Mouse (Mus musculus) bone marrow macrophage, adult 2 months (primary cell): ENCODE measurements around the gene Hus1b. TPM values are rescaled to one million over a fixed set of nuclear protein-coding genes. Genes with fewer than 3 reads are reported as not detected.

ENCODE experiments used
- H3K27ac ChIP-seq: 2 replicates; pipeline ENCODE4 v1.5.1; 2012; ENCODE audit warnings: low read depth, low read length; ENCODE audit not compliant: insufficient read depth
- H3K4me1 ChIP-seq: 2 replicates; pipeline ENCODE4 v1.6.1; 2012; ENCODE audit warnings: low read length; ENCODE audit not compliant: control insufficient read depth, insufficient read depth
- H3K4me3 ChIP-seq: 2 replicates; pipeline ENCODE4 v1.5.1; 2012; ENCODE audit warnings: mild to moderate bottlenecking, low read length, moderate library complexity; ENCODE audit not compliant: insufficient read depth
- CTCF ChIP-seq: IDR thresholded peaks from 2 replicates; pipeline ENCODE4 v1.5.1; 2012; ENCODE audit warnings: low read depth, mild to moderate bottlenecking, low read length, moderate library complexity
- POLR2A ChIP-seq: IDR thresholded peaks from 2 replicates; pipeline ENCODE4 v1.6.1; 2012; ENCODE audit warnings: mild to moderate bottlenecking, low read depth, low read length, borderline replicate concordance
- polyA plus RNA-seq: library from polyadenylated mRNA; stranded (reverse); fragments of >200 nt; gene quantifications from 2 replicates; pipeline ENCODE4 v1.2.4, GENCODE M21; 2012; ENCODE audit not compliant: missing spikeins, insufficient read depth, insufficient read length

The Hus1b gene
- polyA plus RNA-seq, 1 experiment: not detected

DNA sequence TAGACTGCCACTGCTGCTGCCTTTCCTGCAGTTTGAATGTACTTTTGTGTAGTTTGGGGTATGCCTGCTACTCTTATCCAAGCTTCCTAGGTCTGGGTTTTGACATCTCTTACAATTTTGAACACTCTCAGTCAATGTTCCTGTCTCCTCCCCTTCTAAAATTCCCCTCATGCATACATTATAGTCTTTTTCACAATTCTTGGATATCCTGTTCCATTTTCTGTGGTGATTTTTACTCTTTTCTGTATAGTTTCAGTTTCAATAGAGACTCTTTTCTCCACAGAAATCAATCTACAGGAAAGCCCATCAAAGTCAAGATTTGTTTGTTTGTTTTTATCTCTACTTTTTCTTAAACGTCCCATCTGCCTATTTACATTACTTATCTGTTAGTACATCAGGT is 6.0 kb upstream of the Hus1b start:
- H3K27ac ChIP-seq: no peak overlapping the region
- no peak for TF ChIP-seq CTCF
- TF ChIP-seq POLR2A: no peak
- H3K4me3 ChIP-seq: no peak overlapping the region
- peaks cover 21% of the 10 kb centered on the region for H3K4me1 ChIP-seq

DNA sequence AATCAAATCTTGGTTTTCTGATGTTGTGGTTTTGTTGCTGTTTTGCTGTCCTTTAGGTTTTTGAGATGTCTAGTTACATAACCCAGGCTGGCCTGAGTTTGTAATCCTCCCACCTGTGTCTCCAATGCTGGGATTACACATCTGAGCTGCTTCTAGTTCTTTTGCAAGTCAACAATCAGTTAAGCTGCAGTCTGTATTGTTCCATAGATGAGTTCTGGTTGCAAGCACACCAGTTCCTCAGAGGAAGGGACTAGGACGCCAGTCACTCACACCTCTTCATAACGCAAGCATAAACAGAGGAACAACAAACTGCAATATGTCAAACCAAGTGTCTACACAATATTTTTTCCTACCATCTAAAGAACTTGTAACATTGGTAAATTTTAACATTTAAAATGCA is 4.5 kb upstream of the Hus1b start:
- Histone ChIP-seq H3K4me1 (peaks cover 20% of the 10 kb centered on the region), H3K27ac (no peak overlapping the region), H3K4me3 (no peak overlapping the region)
- TF ChIP-seq POLR2A (no peak), CTCF (no peak)

DNA sequence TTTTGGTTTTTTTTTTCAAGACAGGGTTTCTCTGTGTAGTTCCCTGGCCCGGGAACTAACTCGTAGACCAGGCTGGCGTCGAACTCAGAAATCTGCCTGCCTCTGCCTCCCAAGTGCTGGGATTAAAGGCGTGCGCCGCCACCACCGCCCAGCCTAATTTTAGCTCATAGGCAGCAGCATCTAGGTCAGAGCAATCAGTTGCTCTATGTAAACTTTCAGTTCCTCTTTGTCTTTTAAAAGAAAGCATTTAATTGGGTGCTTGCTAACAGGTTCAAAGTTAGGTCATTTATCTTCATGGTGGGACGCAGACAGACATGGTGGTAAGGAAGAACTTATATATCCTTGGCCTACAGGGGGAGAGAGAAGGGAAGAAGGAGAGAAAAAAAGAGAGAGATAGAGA is 1.6 kb upstream of the Hus1b start:
- no peak overlapping the region for H3K27ac ChIP-seq
- H3K4me3 ChIP-seq: no peak overlapping the region
- H3K4me1 ChIP-seq: peaks cover 28% of the 10 kb centered on the region
- TF ChIP-seq CTCF (no peak), POLR2A (no peak)

DNA sequence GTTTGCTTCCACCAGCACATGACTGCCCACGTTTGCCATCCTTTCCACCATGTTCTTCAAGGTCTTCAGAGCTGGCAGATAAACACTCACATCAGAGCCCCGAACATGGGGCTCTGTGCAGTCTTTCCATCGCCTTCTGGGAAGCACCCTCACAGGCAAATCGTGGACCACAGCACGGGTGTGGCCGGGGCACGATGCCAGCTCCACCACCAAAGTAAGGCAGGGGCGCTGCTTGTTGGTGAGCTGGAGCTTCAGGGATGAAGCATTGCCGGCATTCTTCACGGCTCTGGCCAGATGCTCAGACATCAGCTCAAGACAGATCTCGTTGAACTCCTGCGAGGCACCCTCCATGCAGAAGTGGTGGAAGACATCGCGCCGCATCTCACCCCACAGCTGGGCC is 430 bp downstream of the Hus1b start:
- no peak overlapping the region for H3K27ac ChIP-seq
- no peak for TF ChIP-seq CTCF
- no peak for TF ChIP-seq POLR2A

DNA sequence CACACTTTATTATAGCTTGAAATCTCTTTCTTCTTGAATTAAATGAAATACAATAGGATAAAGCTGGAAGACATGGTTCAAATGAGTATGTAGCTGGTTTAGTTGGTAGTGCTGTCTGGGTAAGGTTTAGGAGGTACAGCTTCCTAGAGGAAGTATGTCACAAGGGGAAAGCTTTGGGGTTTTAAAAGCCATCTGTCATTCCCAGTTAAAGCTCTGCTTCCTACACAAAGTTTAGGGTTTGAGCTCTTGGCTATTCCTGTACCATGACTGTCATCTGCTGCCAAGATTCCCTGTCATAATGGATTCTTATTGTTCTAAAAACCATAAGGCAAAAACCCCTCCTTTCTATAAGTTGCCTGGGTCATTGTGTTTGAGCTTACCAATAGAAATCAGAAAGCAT is 1.8 kb downstream of the Hus1b start:
- TF ChIP-seq CTCF (no peak), POLR2A (no peak)
- Histone ChIP-seq H3K27ac (no peak overlapping the region), H3K4me1 (peaks cover 17% of the 10 kb centered on the region), H3K4me3 (no peak overlapping the region)

More for the DNA sequence above, 430 bp downstream of the Hus1b start:
- Histone ChIP-seq H3K4me3 (no peak overlapping the region), H3K4me1 (peaks cover 28% of the 10 kb centered on the region)

DNA sequence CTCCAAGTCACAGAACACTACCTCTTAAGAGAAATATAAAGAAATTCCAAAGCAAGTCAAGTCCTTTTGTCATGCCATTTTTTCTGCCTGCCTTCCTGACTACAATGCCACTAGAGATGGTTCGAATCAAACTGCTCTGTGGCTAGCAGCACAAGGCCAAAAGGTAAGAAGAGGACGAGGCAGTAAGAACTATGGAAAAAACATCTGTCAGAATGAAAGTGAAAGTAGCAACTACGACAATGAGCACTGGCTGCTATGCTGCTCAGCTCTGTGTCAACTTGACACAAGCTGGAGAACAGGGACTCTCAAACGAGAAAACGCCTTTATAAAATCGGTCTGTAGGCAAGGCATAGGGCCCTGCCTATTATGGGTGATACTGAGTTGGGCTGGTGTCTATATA is 14.6 kb downstream of the Hus1b start:
- H3K27ac ChIP-seq: no peak overlapping the region
- TF ChIP-seq CTCF (no peak), POLR2A (no peak)

DNA sequence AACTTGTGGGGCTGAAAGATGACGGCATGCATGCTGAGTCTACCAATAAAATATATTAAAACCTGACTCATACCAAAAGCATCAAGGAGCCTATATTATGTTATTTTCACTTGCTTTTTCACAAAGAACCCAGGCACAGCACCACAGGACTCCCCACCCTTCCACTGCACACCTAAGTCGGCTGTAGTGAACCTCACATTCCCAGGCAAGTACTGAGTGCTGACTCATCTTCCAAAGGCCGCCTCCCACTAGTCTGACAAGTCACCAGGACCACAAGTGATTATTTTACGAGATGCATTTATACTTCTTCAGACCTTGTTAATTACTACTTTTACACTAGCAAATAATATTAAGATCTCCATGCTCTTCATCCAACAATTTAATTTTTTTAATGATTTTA is 15.9 kb downstream of the Hus1b start:
- TF ChIP-seq CTCF (no peak), POLR2A (no peak)
- Histone ChIP-seq H3K4me3 (no peak overlapping the region), H3K27ac (no peak overlapping the region), H3K4me1 (peaks cover 3% of the 10 kb centered on the region; the same call in 1 of the 2 replicates)

More for the DNA sequence above, 14.6 kb downstream of the Hus1b start:
- peaks cover 3% of the 10 kb centered on the region; the same call in 1 of the 2 replicates for H3K4me1 ChIP-seq
- H3K4me3 ChIP-seq: no peak overlapping the region

DNA sequence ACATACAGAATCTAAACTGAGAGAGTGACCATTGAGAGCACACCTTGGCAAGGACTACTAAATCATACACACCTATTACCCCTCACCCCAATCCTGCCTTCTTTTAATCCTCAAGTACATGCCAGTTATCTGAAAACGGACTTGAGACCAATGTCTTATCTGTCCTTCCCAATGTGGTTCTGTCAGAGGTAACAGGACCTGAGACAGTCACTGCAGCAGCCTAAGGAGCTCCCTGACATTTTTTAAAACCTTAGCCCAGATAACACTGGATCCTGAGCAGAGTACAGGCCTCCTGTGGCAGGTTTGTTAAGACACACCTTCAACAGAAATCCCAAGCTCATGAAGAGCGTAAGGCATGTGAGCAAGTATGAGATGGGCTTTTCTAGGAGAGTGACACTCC is 18.4 kb downstream of the Hus1b start:
- Histone ChIP-seq H3K4me1 (peaks cover 3% of the 10 kb centered on the region; the same call in 1 of the 2 replicates), H3K27ac (no peak overlapping the region), H3K4me3 (no peak overlapping the region)
- TF ChIP-seq POLR2A (no peak), CTCF (no peak)

DNA sequence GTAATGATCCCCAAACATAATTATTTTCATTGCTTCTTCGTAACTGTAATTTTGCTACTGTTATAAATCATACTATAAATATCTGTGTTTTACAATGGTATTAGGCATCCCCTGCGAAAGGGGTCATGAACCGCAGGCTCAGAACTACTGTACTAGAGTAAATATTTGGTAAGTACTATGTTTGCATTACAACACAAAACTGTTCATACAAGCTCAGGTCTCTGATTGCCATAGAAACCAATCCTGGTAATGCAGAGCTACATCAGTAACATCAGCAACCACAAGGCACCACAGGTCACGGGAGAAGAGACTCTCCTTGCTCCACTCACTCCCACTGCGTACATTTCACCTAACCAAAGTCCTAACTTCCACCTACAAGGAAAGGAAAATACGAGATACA is 23.3 kb downstream of the Hus1b start:
- H3K4me3 ChIP-seq: no peak overlapping the region
- TF ChIP-seq POLR2A (no peak), CTCF (no peak)
- no peaks in the 10 kb centered on the region for H3K4me1 ChIP-seq
- H3K27ac ChIP-seq: no peak overlapping the region

DNA sequence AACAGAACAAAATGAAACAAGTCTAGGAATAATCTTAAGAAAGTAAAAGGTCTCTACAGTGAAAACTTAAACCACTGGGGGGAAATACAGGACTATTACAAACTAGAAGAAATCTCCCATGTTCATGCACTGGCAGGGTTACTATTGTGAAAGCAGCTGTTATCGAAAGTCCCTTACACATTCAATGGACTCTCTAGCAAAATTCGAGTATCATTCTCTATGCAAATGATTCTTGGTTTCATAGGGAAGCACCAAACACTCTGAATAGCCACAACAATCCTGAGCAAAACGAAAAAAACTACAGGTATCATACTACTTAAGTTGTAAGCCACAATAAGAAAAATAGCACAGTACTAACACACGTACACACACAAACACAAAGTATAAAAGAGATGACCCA is 25.6 kb downstream of the Hus1b start:
- no peak for TF ChIP-seq CTCF
- no peak for TF ChIP-seq POLR2A
- Histone ChIP-seq H3K4me3 (no peak overlapping the region), H3K4me1 (no peaks in the 10 kb centered on the region), H3K27ac (no peak overlapping the region)

DNA sequence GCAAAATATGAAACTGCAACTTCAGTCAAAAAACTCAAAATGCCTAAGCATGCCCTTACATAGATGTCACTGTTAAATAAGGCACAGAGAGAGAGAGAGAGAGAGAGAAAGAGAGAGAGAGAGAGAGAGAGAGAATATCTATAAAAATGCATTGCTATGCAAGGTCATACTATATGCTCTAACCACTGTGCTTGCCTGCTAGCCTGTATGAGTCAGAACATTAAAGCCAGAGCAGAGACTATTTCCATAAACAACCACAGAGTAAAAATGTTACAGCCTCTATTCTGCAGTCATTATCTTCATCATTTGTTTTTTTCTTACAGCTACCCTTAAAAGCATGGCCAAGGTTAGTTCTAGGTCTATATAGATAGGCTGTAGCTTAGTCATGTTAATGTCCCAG is 33.8 kb downstream of the Hus1b start:
- Histone ChIP-seq H3K4me3 (no peak overlapping the region), H3K4me1 (peaks cover 5% of the 10 kb centered on the region), H3K27ac (no peak overlapping the region)
- no peak for TF ChIP-seq POLR2A
- TF ChIP-seq CTCF: no peak
